Mouse (Mus musculus): ENCODE results near the gene Chchd6. TPM values are rescaled to one million over a fixed set of nuclear protein-coding genes. Genes with fewer than 3 reads are reported as not detected.

Gene Chchd6
- total and polyA plus RNA-seq, 3 experiments, result 9.3 to 25.1 (median 11.4) TPM

DNA sequence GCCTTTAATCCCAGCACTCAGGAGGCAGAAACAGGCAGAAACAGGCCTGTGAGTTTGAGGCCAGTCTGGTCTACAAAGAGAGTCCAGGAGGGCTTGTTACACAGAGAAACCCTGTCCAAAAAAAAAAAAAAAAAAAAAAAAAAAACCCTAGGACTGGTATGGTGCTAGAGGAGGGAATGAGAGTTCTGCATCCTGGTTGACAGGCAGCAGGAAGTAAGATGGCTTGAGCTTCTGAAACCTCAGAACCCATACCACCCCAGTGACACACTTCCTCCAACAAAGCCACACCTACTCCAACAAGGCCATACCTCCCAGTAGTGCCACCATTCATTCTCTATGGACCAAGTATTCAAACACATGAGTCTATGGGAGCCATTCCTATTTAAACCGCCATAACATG lies 1.1 kb upstream of the Chchd6 start:
- TF ChIP-seq POLR2A (IDR thresholded peaks at IDR 0.05; ENCODE audit: insufficient read depth, low read depth, low read length) (no peak), EP300 (IDR thresholded peaks at IDR 0.05; ENCODE audit: insufficient read depth, low read depth, low read length) (no peak), CTCF (IDR thresholded peaks at IDR 0.05) (no peak)
- H3K4me3 ChIP-seq, result no peak overlapping the region
- intact Hi-C loops (cut with DNase I), result no loop called here
- no peak overlapping the region for H3K27ac ChIP-seq
- H3K79me2 ChIP-seq (replicated peaks; ENCODE audit: control insufficient read depth, insufficient read depth, low read length), result no peaks in the 10 kb centered on the region
- H3K4me1 ChIP-seq (ENCODE audit: control insufficient read depth, insufficient read depth, low read length), result no peaks in the 10 kb centered on the region; the same call in 1 of the 2 replicates
- H3K9ac ChIP-seq (ENCODE audit: low read depth, low read length), result no peak overlapping the region
- no peaks in the 10 kb centered on the region for H3K36me3 ChIP-seq (ENCODE audit: control insufficient read depth, insufficient read depth, low read length)
- 96% methylated on average over 1 of the region's 1 CpGs for WGBS
- no peak for DNase-seq
- H3K27me3 ChIP-seq (ENCODE audit: control insufficient read depth, insufficient read depth, low read length), result no peaks in the 10 kb centered on the region

DNA sequence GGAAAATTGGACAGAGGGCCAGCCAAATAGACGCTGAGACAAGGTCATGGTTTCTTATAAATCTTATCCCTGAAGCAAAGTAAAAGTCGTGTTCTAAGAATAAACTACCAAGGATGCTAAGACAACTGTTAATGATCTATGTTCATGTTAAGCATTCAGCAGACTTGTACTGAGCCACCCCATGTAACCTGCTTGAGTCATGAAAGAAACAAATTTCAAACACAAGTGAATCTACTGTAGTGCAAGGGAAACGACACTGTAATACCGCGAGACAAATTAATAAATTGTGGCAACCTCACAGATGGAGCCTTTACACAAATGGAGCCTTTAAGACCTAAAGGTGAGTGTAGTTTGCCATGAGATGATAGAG lies 310 bp upstream of the Chchd6 start:
- DNase-seq, result no peak

DNA sequence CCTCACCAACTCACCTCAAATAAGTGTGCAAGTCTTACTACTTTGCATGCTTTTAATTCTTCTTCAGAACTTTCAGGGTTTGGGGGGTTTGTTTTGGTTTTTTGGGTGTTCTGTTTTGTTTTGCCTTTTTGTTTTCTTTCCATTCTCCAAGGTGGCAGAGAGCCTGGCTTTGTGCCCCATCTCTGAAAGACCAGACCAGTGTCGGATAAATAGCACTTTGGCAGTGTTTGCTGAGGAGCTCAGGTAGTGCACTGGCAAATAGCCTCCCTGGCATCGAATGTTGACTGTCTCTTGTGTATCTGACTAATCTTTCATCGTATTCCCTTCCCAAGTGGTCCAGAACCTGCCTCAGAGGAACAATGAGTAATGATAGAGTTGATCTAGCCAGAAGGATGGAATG lies 3.4 kb downstream of the Chchd6 start:
- H3K27me3 ChIP-seq (ENCODE audit: control insufficient read depth, insufficient read depth, low read length), result no peaks in the 10 kb centered on the region
- no peaks in the 10 kb centered on the region for H3K79me2 ChIP-seq (replicated peaks; ENCODE audit: control insufficient read depth, insufficient read depth, low read length)
- H3K4me1 ChIP-seq (ENCODE audit: control insufficient read depth, insufficient read depth, low read length), result no peaks in the 10 kb centered on the region; the same call in 1 of the 2 replicates
- H3K27ac ChIP-seq, result no peak overlapping the region
- no peak overlapping the region for H3K9ac ChIP-seq (ENCODE audit: low read depth, low read length)
- H3K36me3 ChIP-seq (ENCODE audit: control insufficient read depth, insufficient read depth, low read length), result no peaks in the 10 kb centered on the region
- intact Hi-C loops (cut with DNase I), result no loop called here
- TF ChIP-seq EP300 (IDR thresholded peaks at IDR 0.05; ENCODE audit: insufficient read depth, low read depth, low read length) (no peak), POLR2A (IDR thresholded peaks at IDR 0.05; ENCODE audit: insufficient read depth, low read depth, low read length) (no peak), CTCF (IDR thresholded peaks at IDR 0.05) (no peak)
- no peak for DNase-seq
- 73% methylated on average over 3 of the region's 3 CpGs for WGBS
- H3K4me3 ChIP-seq, result no peak overlapping the region

More for the DNA sequence above, 310 bp upstream of the Chchd6 start:
- Histone ChIP-seq H3K36me3 (ENCODE audit: control insufficient read depth, insufficient read depth, low read length) (no peaks in the 10 kb centered on the region), H3K79me2 (replicated peaks; ENCODE audit: control insufficient read depth, insufficient read depth, low read length) (no peaks in the 10 kb centered on the region), H3K9ac (ENCODE audit: low read depth, low read length) (no peak overlapping the region), H3K4me1 (ENCODE audit: control insufficient read depth, insufficient read depth, low read length) (no peaks in the 10 kb centered on the region; the same call in 1 of the 2 replicates), H3K4me3 (peak overlapping the region; percentile 84; the same call in 1 of the 2 replicates), H3K27ac (no peak overlapping the region), H3K27me3 (ENCODE audit: control insufficient read depth, insufficient read depth, low read length) (no peaks in the 10 kb centered on the region)
- intact Hi-C loops (cut with DNase I), result loop anchor here (1.0 kb wide), 1 partner anchor 49 kb away; no protein-coding TSS in a partner anchor
- no peak for TF ChIP-seq EP300 (IDR thresholded peaks at IDR 0.05; ENCODE audit: insufficient read depth, low read depth, low read length)
- no peak for TF ChIP-seq CTCF (IDR thresholded peaks at IDR 0.05)
- TF ChIP-seq POLR2A (IDR thresholded peaks at IDR 0.05; ENCODE audit: insufficient read depth, low read depth, low read length), result no peak
- 27% methylated on average over 5 of the region's 5 CpGs for WGBS

DNA sequence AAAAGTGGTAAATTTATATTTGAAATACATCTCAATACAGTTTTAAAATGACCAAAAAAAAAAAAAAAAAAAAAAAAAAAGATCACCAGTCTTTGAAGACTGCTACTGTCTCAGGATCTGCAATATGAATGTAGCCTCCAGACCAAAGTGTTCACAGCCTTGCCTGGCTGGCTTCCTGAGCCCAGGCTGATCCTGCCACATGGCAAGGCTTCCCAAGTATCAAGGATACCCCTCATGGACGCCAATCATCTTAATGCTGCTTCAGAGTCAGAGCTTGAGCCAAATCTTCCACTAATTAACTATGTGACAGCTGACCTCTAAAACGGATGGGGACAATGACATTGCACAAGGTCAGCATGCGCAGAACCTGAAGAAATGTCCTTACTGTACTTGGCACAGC lies 3.9 kb downstream of the Chchd6 start:
- Histone ChIP-seq H3K27me3 (ENCODE audit: control insufficient read depth, insufficient read depth, low read length) (no peaks in the 10 kb centered on the region), H3K27ac (no peak overlapping the region), H3K36me3 (ENCODE audit: control insufficient read depth, insufficient read depth, low read length) (no peaks in the 10 kb centered on the region), H3K4me3 (no peak overlapping the region), H3K4me1 (ENCODE audit: control insufficient read depth, insufficient read depth, low read length) (no peaks in the 10 kb centered on the region; the same call in 1 of the 2 replicates), H3K9ac (ENCODE audit: low read depth, low read length) (no peak overlapping the region), H3K79me2 (replicated peaks; ENCODE audit: control insufficient read depth, insufficient read depth, low read length) (no peaks in the 10 kb centered on the region)
- no peak for DNase-seq
- intact Hi-C loops (cut with DNase I), result no loop called here
- TF ChIP-seq CTCF (IDR thresholded peaks at IDR 0.05) (no peak), EP300 (IDR thresholded peaks at IDR 0.05; ENCODE audit: insufficient read depth, low read depth, low read length) (no peak), POLR2A (IDR thresholded peaks at IDR 0.05; ENCODE audit: insufficient read depth, low read depth, low read length) (no peak)
- WGBS, result 62% methylated on average over 3 of the region's 3 CpGs

DNA sequence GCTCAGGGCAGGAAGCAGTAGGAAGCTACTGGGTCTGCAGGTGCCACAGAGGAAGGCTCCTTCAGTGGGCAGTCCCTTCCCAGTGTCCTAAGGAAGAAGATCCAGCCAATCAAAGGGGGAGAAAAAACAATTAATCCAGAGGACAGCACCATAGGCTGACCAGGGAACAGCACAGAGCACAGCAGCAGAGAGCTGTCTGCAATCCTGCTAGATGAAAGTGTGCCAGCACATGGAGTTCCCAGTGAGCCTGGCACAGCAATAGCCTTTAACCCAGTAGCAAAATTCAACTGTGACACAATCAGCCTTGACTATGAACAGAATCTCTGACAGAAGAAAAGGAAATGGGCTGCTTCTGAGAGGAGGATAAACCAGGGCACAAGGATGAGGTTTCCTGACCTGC lies 9.8 kb downstream of the Chchd6 start:
- DNase-seq, result peak in 1 of 2 experiments; percentile 12
- no peak overlapping the region for H3K27ac ChIP-seq

DNA sequence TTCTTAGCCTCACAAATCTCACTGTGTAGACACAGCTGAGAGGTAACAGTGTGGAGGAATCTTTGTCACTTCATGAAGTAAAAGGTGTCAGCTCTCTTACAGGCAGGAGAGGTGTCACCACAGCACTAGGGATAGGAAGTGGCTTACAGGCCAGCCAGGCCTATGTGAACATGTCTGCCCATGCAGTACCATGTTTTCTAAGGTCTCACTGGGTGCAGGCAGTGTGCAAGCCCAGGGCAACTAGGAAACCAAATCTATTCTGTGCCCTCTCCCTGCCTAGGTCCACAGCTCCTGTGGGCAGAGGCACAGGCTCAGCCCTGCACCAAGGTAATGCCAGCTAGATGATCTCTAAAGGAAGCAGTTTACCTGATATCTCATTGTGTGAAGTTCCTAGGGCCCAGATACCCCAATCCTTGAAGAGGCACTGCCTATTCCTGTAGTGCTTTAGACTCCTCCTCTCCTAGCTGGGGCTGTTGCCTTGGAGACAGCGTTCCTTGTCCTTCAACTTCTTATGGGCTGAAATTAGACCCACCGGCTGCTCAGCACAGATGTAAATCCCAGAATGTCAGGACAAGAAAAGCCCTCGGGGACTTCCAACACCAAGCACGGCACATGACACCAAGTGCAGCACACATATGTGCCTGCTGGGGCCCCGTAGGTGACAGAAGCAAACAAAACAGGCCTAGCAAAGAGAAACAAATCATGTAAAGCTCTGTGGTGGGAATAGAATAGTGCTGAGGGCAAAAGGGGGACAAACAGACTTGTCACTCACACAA lies 10.6 kb downstream of the Chchd6 start:
- DNase-seq, result no peak
- Histone ChIP-seq H3K36me3 (ENCODE audit: control insufficient read depth, insufficient read depth, low read length) (no peaks in the 10 kb centered on the region), H3K9ac (ENCODE audit: low read depth, low read length) (no peak overlapping the region), H3K27me3 (ENCODE audit: control insufficient read depth, insufficient read depth, low read length) (no peaks in the 10 kb centered on the region), H3K4me1 (ENCODE audit: control insufficient read depth, insufficient read depth, low read length) (peaks cover 2% of the 10 kb centered on the region; the same call in 1 of the 2 replicates), H3K4me3 (no peak overlapping the region), H3K79me2 (replicated peaks; ENCODE audit: control insufficient read depth, insufficient read depth, low read length) (no peaks in the 10 kb centered on the region), H3K27ac (no peak overlapping the region)
- WGBS, result 56% methylated on average over 5 of the region's 5 CpGs
- intact Hi-C loops (cut with DNase I), result no loop called here
- TF ChIP-seq CTCF (IDR thresholded peaks at IDR 0.05) (no peak), EP300 (IDR thresholded peaks at IDR 0.05; ENCODE audit: insufficient read depth, low read depth, low read length) (no peak), POLR2A (IDR thresholded peaks at IDR 0.05; ENCODE audit: insufficient read depth, low read depth, low read length) (no peak)

More for the DNA sequence above, 9.8 kb downstream of the Chchd6 start:
- H3K4me1 ChIP-seq (ENCODE audit: control insufficient read depth, insufficient read depth, low read length), result peaks cover 2% of the 10 kb centered on the region; the same call in 1 of the 2 replicates
- no peaks in the 10 kb centered on the region for H3K36me3 ChIP-seq (ENCODE audit: control insufficient read depth, insufficient read depth, low read length)
- H3K4me3 ChIP-seq, result no peak overlapping the region
- no peak overlapping the region for H3K9ac ChIP-seq (ENCODE audit: low read depth, low read length)
- TF ChIP-seq EP300 (IDR thresholded peaks at IDR 0.05; ENCODE audit: insufficient read depth, low read depth, low read length), result 0 out of 2 replicates have a peak, but pooled peaks have one; percentile 25
- no peak for TF ChIP-seq CTCF (IDR thresholded peaks at IDR 0.05)
- intact Hi-C loops (cut with DNase I), result no loop called here
- no peaks in the 10 kb centered on the region for H3K79me2 ChIP-seq (replicated peaks; ENCODE audit: control insufficient read depth, insufficient read depth, low read length)
- no peaks in the 10 kb centered on the region for H3K27me3 ChIP-seq (ENCODE audit: control insufficient read depth, insufficient read depth, low read length)

Measured in heart, adult 2 months (tissue).